Mouse (Mus musculus): ENCODE measurements around the gene Sbf1. TPM values are rescaled to one million over a fixed set of nuclear protein-coding genes. Genes with fewer than 3 reads are reported as not detected.
A peak's percentile ranks its signal among the peaks of the same experiment; 100 is the strongest.

Gene Sbf1
- polyA plus RNA-seq, 1 experiment from 2014 or later: 52.2 TPM

GRCm38 (mm10) chr15:89352054-89352453 lies 36.9 kb upstream of the Sbf1 start:
- Histone ChIP-seq H3K27ac (ENCODE audit: low read depth, low read length) (no peak overlapping the region), H3K36me3 (ENCODE audit: control insufficient read depth, insufficient read depth, low read length) (peaks cover 39% of the 10 kb centered on the region), H3K4me1 (replicated peaks; ENCODE audit: control insufficient read depth, insufficient read depth, low read length) (peaks cover 9% of the 10 kb centered on the region), H3K9me3 (ENCODE audit: control insufficient read depth, low read length) (no peaks in the 10 kb centered on the region), H3K9ac (ENCODE audit: low read depth, low read length) (no peak overlapping the region), H3K4me3 (ENCODE audit: low read depth, low read length) (no peak overlapping the region), H3K27me3 (replicated peaks; ENCODE audit: control insufficient read depth, insufficient read depth, low read length) (no peaks in the 10 kb centered on the region), H3K4me2 (no peak overlapping the region)
- 93% methylated on average over 14 of the region's 14 CpGs for WGBS
- no peak for ATAC-seq (replicated peaks; ENCODE audit: low FRiP score)
- no peak for DNase-seq (ENCODE audit: low spot score)

DNA sequence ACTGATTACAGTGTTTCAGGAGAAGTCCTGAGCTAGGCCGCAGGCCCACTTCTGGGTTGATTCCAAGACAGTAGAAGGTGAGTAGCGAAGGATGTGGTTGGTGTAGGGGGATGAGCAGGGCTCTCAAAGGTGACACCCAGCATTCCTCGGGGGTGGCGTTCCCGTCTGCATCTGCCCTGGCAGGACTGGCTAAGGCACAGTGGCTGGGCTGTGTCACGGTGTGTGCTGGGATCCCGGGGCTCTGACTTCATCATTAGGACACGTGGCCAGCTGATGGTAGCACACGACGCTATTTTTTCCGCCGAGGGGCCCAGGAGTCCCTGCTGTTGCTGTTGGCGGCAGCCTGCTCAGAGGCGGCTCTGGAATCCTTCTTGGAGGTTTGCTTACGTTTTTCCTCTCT lies 36.2 kb upstream of the Sbf1 start:
- DNase-seq (ENCODE audit: low spot score) (no peak), ATAC-seq (replicated peaks; ENCODE audit: low FRiP score) (no peak)
- Histone ChIP-seq H3K4me2 (no peak overlapping the region), H3K36me3 (ENCODE audit: control insufficient read depth, insufficient read depth, low read length) (peaks cover 39% of the 10 kb centered on the region), H3K9ac (ENCODE audit: low read depth, low read length) (no peak overlapping the region), H3K9me3 (ENCODE audit: control insufficient read depth, low read length) (no peaks in the 10 kb centered on the region), H3K4me1 (replicated peaks; ENCODE audit: control insufficient read depth, insufficient read depth, low read length) (peaks cover 9% of the 10 kb centered on the region), H3K27me3 (replicated peaks; ENCODE audit: control insufficient read depth, insufficient read depth, low read length) (no peaks in the 10 kb centered on the region), H3K4me3 (ENCODE audit: low read depth, low read length) (no peak overlapping the region), H3K27ac (ENCODE audit: low read depth, low read length) (no peak overlapping the region)
- 93% methylated on average over 15 of the region's 15 CpGs for WGBS

GRCm38 (mm10) chr15:89350447-89350846 lies 35.3 kb upstream of the Sbf1 start:
- Histone ChIP-seq H3K36me3 (ENCODE audit: control insufficient read depth, insufficient read depth, low read length) (peaks cover 39% of the 10 kb centered on the region), H3K9me3 (ENCODE audit: control insufficient read depth, low read length) (no peaks in the 10 kb centered on the region), H3K9ac (ENCODE audit: low read depth, low read length) (no peak overlapping the region), H3K27ac (ENCODE audit: low read depth, low read length) (no peak overlapping the region), H3K4me2 (no peak overlapping the region), H3K27me3 (replicated peaks; ENCODE audit: control insufficient read depth, insufficient read depth, low read length) (no peaks in the 10 kb centered on the region), H3K4me1 (replicated peaks; ENCODE audit: control insufficient read depth, insufficient read depth, low read length) (peaks cover 9% of the 10 kb centered on the region), H3K4me3 (ENCODE audit: low read depth, low read length) (no peak overlapping the region)
- DNase-seq (ENCODE audit: low spot score): no peak
- ATAC-seq (replicated peaks; ENCODE audit: low FRiP score): no peak
- WGBS: 80% methylated on average over 5 of the region's 5 CpGs

- 74% methylated on average over 3 of the region's 3 CpGs for WGBS
- Histone ChIP-seq H3K9ac (ENCODE audit: low read depth, low read length) (no peak overlapping the region), H3K4me1 (replicated peaks; ENCODE audit: control insufficient read depth, insufficient read depth, low read length) (no peaks in the 10 kb centered on the region), H3K4me2 (no peak overlapping the region), H3K4me3 (ENCODE audit: low read depth, low read length) (no peak overlapping the region), H3K27ac (ENCODE audit: low read depth, low read length) (no peak overlapping the region), H3K36me3 (ENCODE audit: control insufficient read depth, insufficient read depth, low read length) (0 out of 2 replicates have a peak, but pooled peaks cover 2% of the 10 kb centered on the region), H3K27me3 (replicated peaks; ENCODE audit: control insufficient read depth, insufficient read depth, low read length) (no peaks in the 10 kb centered on the region), H3K9me3 (ENCODE audit: control insufficient read depth, low read length) (no peaks in the 10 kb centered on the region)
- DNase-seq (ENCODE audit: low spot score): no peak
- ATAC-seq (replicated peaks; ENCODE audit: low FRiP score): no peak
Observed at GRCm38 (mm10) chr15:89343325-89343724, 28.2 kb upstream of the Sbf1 start.

DNA sequence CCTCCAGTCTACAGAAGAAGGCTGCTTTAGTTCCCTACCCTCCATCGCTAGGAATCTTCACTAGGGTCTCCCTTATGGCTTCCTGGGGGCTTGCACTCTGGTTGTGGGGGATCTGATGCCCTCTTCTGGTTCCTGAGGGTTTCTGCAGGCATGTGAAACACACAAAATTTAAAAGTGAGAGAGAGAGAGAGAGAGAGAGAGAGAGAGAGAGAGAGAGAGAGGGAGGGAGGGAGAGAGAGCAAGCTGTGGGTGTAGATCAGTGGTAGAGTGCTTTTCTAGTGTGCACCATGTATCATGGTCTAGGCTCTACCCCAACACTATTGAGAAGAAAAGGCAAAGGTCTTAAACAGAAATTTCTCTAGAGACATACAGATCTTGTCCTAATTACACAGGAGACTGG lies 26.6 kb upstream of the Sbf1 start:
- Histone ChIP-seq H3K9me3 (ENCODE audit: control insufficient read depth, low read length) (no peaks in the 10 kb centered on the region), H3K27ac (ENCODE audit: low read depth, low read length) (no peak overlapping the region), H3K36me3 (ENCODE audit: control insufficient read depth, insufficient read depth, low read length) (no peaks in the 10 kb centered on the region), H3K4me1 (replicated peaks; ENCODE audit: control insufficient read depth, insufficient read depth, low read length) (no peaks in the 10 kb centered on the region), H3K4me3 (ENCODE audit: low read depth, low read length) (no peak overlapping the region), H3K4me2 (no peak overlapping the region), H3K9ac (ENCODE audit: low read depth, low read length) (no peak overlapping the region), H3K27me3 (replicated peaks; ENCODE audit: control insufficient read depth, insufficient read depth, low read length) (no peaks in the 10 kb centered on the region)
- DNase-seq (ENCODE audit: low spot score): no peak
- ATAC-seq (replicated peaks; ENCODE audit: low FRiP score): no peak
- WGBS: 60% methylated on average over 1 of the region's 1 CpGs

GRCm38 (mm10) chr15:89340136-89340535 lies 25.0 kb upstream of the Sbf1 start:
- 75% methylated on average over 3 of the region's 3 CpGs for WGBS
- no peaks in the 10 kb centered on the region for H3K36me3 ChIP-seq (ENCODE audit: control insufficient read depth, insufficient read depth, low read length)
- H3K9ac ChIP-seq (ENCODE audit: low read depth, low read length): no peak overlapping the region
- no peaks in the 10 kb centered on the region for H3K27me3 ChIP-seq (replicated peaks; ENCODE audit: control insufficient read depth, insufficient read depth, low read length)
- H3K9me3 ChIP-seq (ENCODE audit: control insufficient read depth, low read length): no peaks in the 10 kb centered on the region
- ATAC-seq (replicated peaks; ENCODE audit: low FRiP score) (no peak), DNase-seq (ENCODE audit: low spot score) (no peak)
- no peak overlapping the region for H3K4me2 ChIP-seq
- no peak overlapping the region for H3K27ac ChIP-seq (ENCODE audit: low read depth, low read length)
- no peaks in the 10 kb centered on the region for H3K4me1 ChIP-seq (replicated peaks; ENCODE audit: control insufficient read depth, insufficient read depth, low read length)
- H3K4me3 ChIP-seq (ENCODE audit: low read depth, low read length): no peak overlapping the region

GRCm38 (mm10) chr15:89339696-89340095 lies 24.6 kb upstream of the Sbf1 start:
- 65% methylated on average over 2 of the region's 2 CpGs for WGBS
- ATAC-seq (replicated peaks; ENCODE audit: low FRiP score) (no peak), DNase-seq (ENCODE audit: low spot score) (no peak)
- H3K9ac ChIP-seq (ENCODE audit: low read depth, low read length): no peak overlapping the region
- no peaks in the 10 kb centered on the region for H3K36me3 ChIP-seq (ENCODE audit: control insufficient read depth, insufficient read depth, low read length)
- no peaks in the 10 kb centered on the region for H3K27me3 ChIP-seq (replicated peaks; ENCODE audit: control insufficient read depth, insufficient read depth, low read length)
- H3K4me2 ChIP-seq: no peak overlapping the region
- no peak overlapping the region for H3K4me3 ChIP-seq (ENCODE audit: low read depth, low read length)
- H3K9me3 ChIP-seq (ENCODE audit: control insufficient read depth, low read length): no peaks in the 10 kb centered on the region
- H3K27ac ChIP-seq (ENCODE audit: low read depth, low read length): no peak overlapping the region
- no peaks in the 10 kb centered on the region for H3K4me1 ChIP-seq (replicated peaks; ENCODE audit: control insufficient read depth, insufficient read depth, low read length)

GRCm38 (mm10) chr15:89336422-89336821 lies 21.3 kb upstream of the Sbf1 start:
- DNase-seq (ENCODE audit: low spot score) (no peak), ATAC-seq (replicated peaks; ENCODE audit: low FRiP score) (0 out of 2 replicates have a peak, but pooled peaks have one; percentile 20)
- Histone ChIP-seq H3K4me1 (replicated peaks; ENCODE audit: control insufficient read depth, insufficient read depth, low read length) (no peaks in the 10 kb centered on the region), H3K4me3 (ENCODE audit: low read depth, low read length) (no peak overlapping the region), H3K9ac (ENCODE audit: low read depth, low read length) (no peak overlapping the region), H3K27ac (ENCODE audit: low read depth, low read length) (no peak overlapping the region), H3K36me3 (ENCODE audit: control insufficient read depth, insufficient read depth, low read length) (no peaks in the 10 kb centered on the region), H3K4me2 (no peak overlapping the region), H3K9me3 (ENCODE audit: control insufficient read depth, low read length) (no peaks in the 10 kb centered on the region), H3K27me3 (replicated peaks; ENCODE audit: control insufficient read depth, insufficient read depth, low read length) (no peaks in the 10 kb centered on the region)
- WGBS: 74% methylated on average over 14 of the region's 14 CpGs

DNA sequence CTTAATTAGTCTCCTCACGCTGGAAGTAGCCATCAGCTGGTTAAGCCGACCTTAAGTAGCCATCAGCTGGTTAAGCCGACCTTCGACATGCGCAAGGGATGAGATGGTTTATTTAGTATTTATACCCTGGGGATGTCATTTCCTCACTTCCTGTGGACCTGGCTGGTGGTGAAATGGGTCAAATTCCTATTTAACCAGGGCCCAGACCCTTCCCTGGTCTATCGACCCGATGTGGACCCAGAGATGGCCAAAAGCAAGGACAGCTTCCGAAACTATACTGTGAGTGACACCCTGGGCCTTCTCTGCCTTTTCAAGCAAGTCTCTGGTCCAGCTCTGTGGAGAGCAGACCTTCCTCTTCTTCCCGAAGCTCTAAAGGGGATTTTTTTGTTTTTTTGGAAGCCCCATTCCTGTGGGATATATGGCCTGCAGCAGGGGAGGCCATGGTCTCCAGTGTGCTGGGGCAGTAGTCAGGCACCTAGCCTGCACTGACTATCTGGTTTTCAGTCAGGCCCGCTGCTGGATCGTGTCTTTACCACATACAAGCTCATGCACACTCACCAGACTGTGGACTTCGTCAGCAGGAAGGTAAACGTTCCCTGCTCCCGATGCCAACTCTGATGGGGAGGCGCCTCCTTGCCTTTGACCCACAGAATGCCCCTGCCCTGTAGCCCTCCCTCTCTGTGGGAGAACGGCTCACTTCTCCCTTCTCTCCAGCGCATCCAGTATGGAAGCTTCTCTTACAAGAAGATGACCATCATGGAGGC lies 19.8 kb upstream of the Sbf1 start:
- H3K9me3 ChIP-seq (ENCODE audit: control insufficient read depth, low read length): no peaks in the 10 kb centered on the region
- no peaks in the 10 kb centered on the region for H3K36me3 ChIP-seq (ENCODE audit: control insufficient read depth, insufficient read depth, low read length)
- DNase-seq (ENCODE audit: low spot score) (no peak), ATAC-seq (replicated peaks; ENCODE audit: low FRiP score) (no peak)
- no peak overlapping the region for H3K4me2 ChIP-seq
- 81% methylated on average over 17 of the region's 17 CpGs for WGBS
- no peak overlapping the region for H3K4me3 ChIP-seq (ENCODE audit: low read depth, low read length)
- H3K4me1 ChIP-seq (replicated peaks; ENCODE audit: control insufficient read depth, insufficient read depth, low read length): no peaks in the 10 kb centered on the region
- no peak overlapping the region for H3K27ac ChIP-seq (ENCODE audit: low read depth, low read length)
- no peak overlapping the region for H3K9ac ChIP-seq (ENCODE audit: low read depth, low read length)
- H3K27me3 ChIP-seq (replicated peaks; ENCODE audit: control insufficient read depth, insufficient read depth, low read length): no peaks in the 10 kb centered on the region

All from liver, embryonic 11.5 days (tissue).